Mouse (Mus musculus) CH12.LX (cell line): Measurements from ENCODE around the gene Itpr3. TPM values are rescaled to one million over a fixed set of nuclear protein-coding genes. Genes with fewer than 3 reads are reported as not detected.

ENCODE experiments used
- DNase-seq: peaks from one replicate; pipeline ENCODE4 v3.0.0-alpha.2; 2013; ENCODE audit errors: extremely low read depth
- H3K27ac ChIP-seq: 2 replicates; pipeline ENCODE4 v1.5.1; 2012; ENCODE audit warnings: low read depth, mild to moderate bottlenecking, control low read depth, moderate library complexity; ENCODE audit not compliant: insufficient read depth
- H3K27me3 ChIP-seq: replicated peaks from 2 replicates; pipeline ENCODE3; 2012; ENCODE audit warnings: inconsistent platforms
- H3K36me3 ChIP-seq, 2 experiments: replicated peaks in 1 of 2; 2 replicates each; pipeline versions ENCODE3 to v1.6.1; 2012; ENCODE audit warnings: inconsistent platforms in 1 of 2, low read length in 1 of 2, mild to moderate bottlenecking in 1 of 2, mixed read lengths in 1 of 2, moderate library complexity in 1 of 2; ENCODE audit not compliant: control insufficient read depth in 1 of 2, insufficient read depth in 1 of 2
- H3K4me1 ChIP-seq, 2 experiments: 2 replicates each; pipeline ENCODE4 v1.6.1; 2012; ENCODE audit warnings: inconsistent platforms in 1 of 2, moderate library complexity in 1 of 2; ENCODE audit not compliant: insufficient read depth in 2 of 2, control insufficient read depth in 1 of 2
- H3K4me2 ChIP-seq: 2 replicates; pipeline ENCODE4 v1.6.1; 2012; ENCODE audit warnings: low read depth, mild to moderate bottlenecking, control low read depth; ENCODE audit not compliant: poor library complexity, insufficient read depth, severe bottlenecking
- H3K4me3 ChIP-seq, 3 experiments: fragments of 150-350 bp in 1 of 3; sonication (generic) in 1 of 3; replicated peaks in 1 of 3; 2 replicates each; pipeline versions ENCODE3 to v1.5.1; 2011 to 2012; ENCODE audit warnings: low read depth in 2 of 3, low read length in 2 of 3, mild to moderate bottlenecking in 2 of 3, moderate library complexity in 2 of 3, control low read depth in 1 of 3, improper control_type of control experiment in 1 of 3, inconsistent platforms in 1 of 3, mixed read lengths in 1 of 3; ENCODE audit not compliant: poor library complexity in 1 of 3
- H3K79me2 ChIP-seq: replicated peaks from 2 replicates; pipeline ENCODE4 v1.6.1; 2012; ENCODE audit warnings: mild to moderate bottlenecking, moderate library complexity; ENCODE audit not compliant: control insufficient read depth, poor library complexity, insufficient read depth, severe bottlenecking; ENCODE audit errors: extremely low read depth
- H3K9ac ChIP-seq: 2 replicates; pipeline ENCODE4 v1.6.1; 2012; ENCODE audit warnings: low read depth, mild to moderate bottlenecking, control low read depth, moderate library complexity; ENCODE audit not compliant: insufficient read depth
- H3K9me3 ChIP-seq: replicated peaks from 2 replicates; pipeline ENCODE3; 2012; ENCODE audit warnings: low read length, inconsistent platforms, mixed read lengths
- BHLHE40 ChIP-seq: IDR thresholded peaks from 2 replicates; pipeline ENCODE4 v1.6.1; 2011; ENCODE audit warnings: mild to moderate bottlenecking, low read depth, low read length, improper control_type of control experiment
- CHD1 ChIP-seq: IDR thresholded peaks from 2 replicates; pipeline ENCODE4 v1.6.1; 2012; ENCODE audit warnings: low read depth, low read length, improper control_type of control experiment, inconsistent platforms
- CHD2 ChIP-seq: IDR thresholded peaks from 2 replicates; pipeline ENCODE4 v1.6.1; 2011; ENCODE audit warnings: low read length, improper control_type of control experiment
- ELF1 ChIP-seq: IDR thresholded peaks from 2 replicates; pipeline ENCODE4 v1.6.1; 2014; ENCODE audit warnings: low read depth, mild to moderate bottlenecking, inconsistent platforms, low read length, improper control_type of control experiment
- ETS1 ChIP-seq: conservative IDR thresholded peaks from 2 replicates; pipeline ENCODE4 v1.6.1; 2012; ENCODE audit warnings: low read depth, mild to moderate bottlenecking, inconsistent platforms, low read length, improper control_type of control experiment, moderate library complexity
- GABPA ChIP-seq: IDR thresholded peaks from 2 replicates; pipeline ENCODE4 v1.6.1; 2012; ENCODE audit warnings: low read depth, low read length, improper control_type of control experiment, inconsistent platforms; ENCODE audit not compliant: insufficient replicate concordance
- JUND ChIP-seq: conservative IDR thresholded peaks from 2 replicates; pipeline ENCODE4 v1.6.1; 2011; ENCODE audit warnings: low read depth, low read length, improper control_type of control experiment
- KAT2A ChIP-seq: IDR thresholded peaks from 2 replicates; pipeline ENCODE4 v1.6.1; 2012; ENCODE audit warnings: low read length, improper control_type of control experiment, inconsistent platforms; ENCODE audit not compliant: insufficient replicate concordance
- MAFK ChIP-seq: IDR thresholded peaks from 2 replicates; pipeline ENCODE4 v1.6.1; 2011; ENCODE audit warnings: low read length, improper control_type of control experiment; ENCODE audit not compliant: insufficient replicate concordance
- MAZ ChIP-seq: IDR thresholded peaks from 2 replicates; pipeline ENCODE4 v1.6.1; 2012; ENCODE audit warnings: low read depth, mild to moderate bottlenecking, inconsistent platforms, low read length, improper control_type of control experiment, moderate library complexity
- MEF2A ChIP-seq: IDR thresholded peaks from 2 replicates; pipeline ENCODE4 v1.6.1; 2014; ENCODE audit warnings: low read depth, mild to moderate bottlenecking, inconsistent platforms, low read length, improper control_type of control experiment, borderline replicate concordance
- MYC ChIP-seq: IDR thresholded peaks from 2 replicates; pipeline ENCODE4 v1.6.1; 2011; ENCODE audit warnings: low read depth, mild to moderate bottlenecking, improper control_type of control experiment, low read length
- PAX5 ChIP-seq: IDR thresholded peaks from 2 replicates; pipeline ENCODE4 v1.6.1; 2012; ENCODE audit warnings: low read length, inconsistent platforms, mixed read lengths
- RAD21 ChIP-seq: IDR thresholded peaks from 2 replicates; pipeline ENCODE4 v1.6.1; 2011; ENCODE audit warnings: low read depth, mild to moderate bottlenecking, low read length, improper control_type of control experiment, moderate library complexity
- RCOR1 ChIP-seq: conservative IDR thresholded peaks from 2 replicates; pipeline ENCODE4 v1.6.1; 2012; ENCODE audit warnings: low read depth, mild to moderate bottlenecking, inconsistent platforms, low read length, improper control_type of control experiment
- SMC3 ChIP-seq: IDR thresholded peaks from 2 replicates; pipeline ENCODE4 v1.6.1; 2011; ENCODE audit warnings: low read depth, low read length, improper control_type of control experiment
- UBTF ChIP-seq: IDR thresholded peaks from 2 replicates; pipeline ENCODE4 v1.6.1; 2012; ENCODE audit warnings: low read depth, mild to moderate bottlenecking, inconsistent platforms, low read length, improper control_type of control experiment, moderate library complexity
- ZC3H11A ChIP-seq: IDR thresholded peaks from 2 replicates; pipeline ENCODE4 v1.6.1; 2012; ENCODE audit warnings: low read depth, mild to moderate bottlenecking, inconsistent platforms, low read length, improper control_type of control experiment
- ZKSCAN1 ChIP-seq: IDR thresholded peaks from 2 replicates; pipeline ENCODE4 v1.6.1; 2012; ENCODE audit warnings: low read depth, inconsistent platforms, low read length, improper control_type of control experiment, borderline replicate concordance
- ZMIZ1 ChIP-seq: IDR thresholded peaks from 2 replicates; pipeline ENCODE4 v1.6.1; 2012; ENCODE audit warnings: low read depth, mild to moderate bottlenecking, inconsistent platforms, low read length, improper control_type of control experiment
- ZNF384 ChIP-seq: IDR thresholded peaks from 2 replicates; pipeline ENCODE4 v1.6.1; 2012; ENCODE audit warnings: low read depth, low read length, improper control_type of control experiment, inconsistent platforms
- dilution Hi-C: fragments of 300-500 bp; cut with MboI; formaldehyde crosslinking; loops from 2 replicates; pipeline ENCODE4 v1.14.3; 2020; ENCODE audit warnings: low sequenced_read_pairs; ENCODE audit not compliant: extremely low pct_unique_long_range_greater_than_20kb, extremely low pct_ligation_motif_present
- in situ Hi-C: fragments of 300-500 bp; cut with MboI; formaldehyde crosslinking; loops from 3 replicates; pipeline ENCODE4 v1.14.3; 2019; ENCODE audit warnings: low sequenced_read_pairs, low pct_ligation_motif_present, low pct_unique_long_range_greater_than_20kb, mixed read lengths
- polyA plus RNA-seq: library from polyadenylated mRNA; unstranded; fragments of >175 nt; gene quantifications from 2 replicates; pipeline ENCODE4 v1.2.1, GENCODE M21; 2012; ENCODE audit warnings: low read depth; ENCODE audit not compliant: insufficient read length
- total RNA-seq, 2 experiments: library from RNA; depleted of rRNA; stranded (reverse); fragments of 300-350 nt in 1 of 2; fragments of >200 nt in 1 of 2; gene quantifications; 2 replicates each; pipeline ENCODE4 v1.2.3; 2012 to 2014

Gene Itpr3
- total and polyA plus RNA-seq, 3 experiments: 2.5 to 11.3 (median 9.5) TPM

- in situ Hi-C loops (no loop called here), dilution Hi-C loops (no loop called here)
- no peak overlapping the region for H3K27ac ChIP-seq
- no peak for DNase-seq
- TF ChIP-seq RAD21 (no peak), ZKSCAN1 (no peak), CHD1 (no peak), KAT2A (no peak), ZC3H11A (no peak), CHD2 (no peak), UBTF (no peak), MEF2A (no peak), BHLHE40 (no peak), PAX5 (no peak)
- no peaks in the 10 kb centered on the region for H3K9me3 ChIP-seq
- no peak overlapping the region for H3K4me3 ChIP-seq
- H3K4me2 ChIP-seq: no peak overlapping the region
- H3K79me2 ChIP-seq: peaks cover 11% of the 10 kb centered on the region
- H3K9ac ChIP-seq: no peak overlapping the region
- peaks cover 45 to 63% of the 10 kb centered on the region in 2 experiments for H3K36me3 ChIP-seq
- no peaks in the 10 kb centered on the region for H3K27me3 ChIP-seq
- peaks cover 13 to 50% of the 10 kb centered on the region in 2 experiments for H3K4me1 ChIP-seq
Measured at GRCm38 (mm10) chr17:27021736-27022135, 35.4 kb upstream of the Itpr3 start.

GRCm38 (mm10) chr17:27023342-27023741 lies 33.8 kb upstream of the Itpr3 start:
- H3K4me1 ChIP-seq: peaks cover 13 to 42% of the 10 kb centered on the region in 2 experiments
- H3K4me2 ChIP-seq: no peak overlapping the region
- H3K27me3 ChIP-seq: no peaks in the 10 kb centered on the region
- no peak overlapping the region for H3K27ac ChIP-seq
- H3K36me3 ChIP-seq: peaks cover 45 to 63% of the 10 kb centered on the region in 2 experiments
- no peak overlapping the region for H3K4me3 ChIP-seq
- TF ChIP-seq UBTF (no peak), RAD21 (no peak), SMC3 (no peak), BHLHE40 (no peak), MAZ (no peak), ETS1 (no peak), ZNF384 (no peak), MYC (no peak), MEF2A (no peak), CHD2 (no peak), RCOR1 (no peak), ELF1 (no peak), JUND (no peak), ZMIZ1 (no peak), ZKSCAN1 (no peak), MAFK (no peak), GABPA (no peak)
- no peaks in the 10 kb centered on the region for H3K9me3 ChIP-seq
- DNase-seq: no peak
- H3K9ac ChIP-seq: no peak overlapping the region
- dilution Hi-C loops: no loop called here
- in situ Hi-C loops: no loop called here
- H3K79me2 ChIP-seq: peaks cover 25% of the 10 kb centered on the region
